Mouse (Mus musculus) intestine, postnatal 0 days (tissue): ENCODE measurements around the gene Rubcnl. TPM values are rescaled to one million over a fixed set of nuclear protein-coding genes. Genes with fewer than 3 reads are reported as not detected.

Source experiments
- ATAC-seq: fragments of 200-750 bp; cut with Nextera tagmentation; 2 replicates; pipeline ENCODE4 v1.8.0; 2017; ENCODE audit warnings: mild to moderate bottlenecking, moderate TSS enrichment, moderate library complexity
- H3K27ac ChIP-seq: fragments of 300-500 bp; sonication (generic); 2 replicates; pipeline ENCODE4 v1.5.1; 2014; ENCODE audit warnings: mild to moderate bottlenecking, low read depth, low read length, moderate library complexity
- H3K27me3 ChIP-seq: fragments of 300-500 bp; sonication (generic); replicated peaks from 2 replicates; pipeline ENCODE4 v1.6.1; 2014; ENCODE audit warnings: low read length, mixed read lengths; ENCODE audit not compliant: control insufficient read depth, insufficient read depth
- H3K36me3 ChIP-seq: fragments of 300-500 bp; sonication (generic); 2 replicates; pipeline ENCODE4 v1.6.1; 2014; ENCODE audit warnings: mild to moderate bottlenecking, moderate library complexity; ENCODE audit not compliant: control insufficient read depth, insufficient read depth
- H3K4me1 ChIP-seq: fragments of 300-500 bp; sonication (generic); replicated peaks from 2 replicates; pipeline ENCODE4 v1.6.1; 2014; ENCODE audit warnings: antibody characterized with exemption, low read length, mixed read lengths; ENCODE audit not compliant: control insufficient read depth, insufficient read depth
- H3K4me2 ChIP-seq: fragments of 300-500 bp; sonication (generic); replicated peaks from 2 replicates; pipeline ENCODE4 v1.6.1; 2014; ENCODE audit warnings: low read depth, mild to moderate bottlenecking, moderate library complexity
- H3K4me3 ChIP-seq: fragments of 300-500 bp; sonication (generic); 2 replicates; pipeline ENCODE4 v1.5.1; 2014; ENCODE audit warnings: low read depth, low read length
- H3K9ac ChIP-seq: fragments of 300-500 bp; sonication (generic); 2 replicates; pipeline ENCODE4 v1.6.1; 2014; ENCODE audit warnings: mild to moderate bottlenecking, low read depth, low read length
- H3K9me3 ChIP-seq: fragments of 300-500 bp; sonication (generic); 2 replicates; pipeline ENCODE4 v1.6.1; 2016; ENCODE audit warnings: mixed run types; ENCODE audit not compliant: control insufficient read depth
- CTCF ChIP-seq: sonication (generic); IDR thresholded peaks from 2 replicates; pipeline ENCODE4 v1.5.1; 2016; ENCODE audit warnings: low read depth, mild to moderate bottlenecking, control low read depth, antibody characterized with exemption, moderate library complexity
- WGBS: fragments of 180-500 bp; shearing (Covaris S2); extraction: QIAGEN DNeasy Blood & Tissue Kit; methylation state at CpG from one replicate; pipeline ENCODE4 v1.1.7; 2014; 5-methylcytosine and 5-hydroxymethylcytosine counted together
- polyA plus RNA-seq: library from polyadenylated mRNA; unstranded; fragments of >200 nt; fragmentation: Nextera tagmentation; extraction: Ambion mirVana; gene quantifications from 2 replicates; pipeline ENCODE4 v1.2.1, GENCODE M21; 2015

The Rubcnl gene
- polyA plus RNA-seq, 1 experiment from 2014 or later: 0.22 TPM

DNA sequence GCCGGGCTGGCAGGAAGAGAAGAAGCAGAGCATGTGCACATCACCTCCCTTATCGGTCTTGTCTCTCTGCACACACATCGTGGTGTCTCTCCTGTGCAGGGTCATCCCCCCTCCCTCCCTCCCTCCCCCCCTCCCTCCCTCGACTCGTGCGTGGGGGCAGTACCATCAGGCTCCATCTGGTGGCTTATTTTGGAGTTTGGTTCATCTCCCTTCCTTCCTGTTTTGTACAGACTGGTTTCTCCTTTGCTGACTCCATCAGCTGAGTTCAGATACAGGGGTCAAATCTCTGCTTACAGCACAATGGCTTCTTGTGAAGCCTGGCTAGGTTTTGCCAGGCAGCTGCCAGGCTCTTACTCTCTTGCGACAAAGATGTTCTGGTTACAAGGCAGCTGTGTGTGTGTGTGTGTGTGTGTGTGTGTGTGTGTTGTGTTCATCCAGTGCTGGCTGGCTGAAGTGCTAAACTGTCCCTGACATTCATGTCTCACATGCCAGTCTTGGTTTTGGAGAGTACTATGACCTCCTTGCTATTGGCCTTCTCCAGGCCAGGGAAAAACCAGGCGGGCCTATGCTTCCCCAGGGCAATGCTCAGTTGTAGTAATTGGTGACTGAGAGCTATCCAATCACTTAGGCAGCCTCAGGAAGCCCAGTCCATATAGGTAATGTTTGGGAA lies 4.7 kb upstream of the Rubcnl start:
- 31% methylated on average over 8 of the region's 8 CpGs for WGBS
- Histone ChIP-seq H3K27ac (no peak overlapping the region), H3K27me3 (no peaks in the 10 kb centered on the region), H3K4me2 (no peak overlapping the region), H3K36me3 (no peaks in the 10 kb centered on the region), H3K9ac (no peak overlapping the region), H3K4me1 (no peaks in the 10 kb centered on the region), H3K4me3 (no peak overlapping the region), H3K9me3 (no peaks in the 10 kb centered on the region)
- no peak for TF ChIP-seq CTCF
- no peak for ATAC-seq

DNA sequence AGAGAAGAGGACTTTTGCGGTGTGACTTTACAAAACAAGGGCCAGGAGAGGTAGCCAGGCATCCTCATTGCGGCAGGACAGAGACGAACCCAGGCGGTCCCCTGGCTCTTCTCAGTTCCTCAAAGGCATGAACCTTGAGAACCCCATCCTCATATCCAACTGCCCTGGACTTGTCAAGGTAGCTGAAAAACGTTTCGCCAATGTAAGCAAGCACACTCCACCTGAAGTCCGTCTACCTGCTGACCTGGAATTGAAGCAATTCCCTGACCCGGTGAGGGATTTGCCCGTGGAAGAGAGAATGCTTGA lies 841 bp downstream of the Rubcnl start:
- 0 out of 2 replicates have a peak overlapping the region, but pooled peaks have one; percentile 40 for H3K9ac ChIP-seq
- H3K9me3 ChIP-seq: no peaks in the 10 kb centered on the region
- H3K27ac ChIP-seq: no peak overlapping the region
- 80% methylated on average over 9 of the region's 9 CpGs for WGBS
- H3K27me3 ChIP-seq: peaks cover 10% of the 10 kb centered on the region; the same call in 1 of the 2 replicates
- peak overlapping the region; percentile 96 for H3K4me2 ChIP-seq
- no peaks in the 10 kb centered on the region for H3K4me1 ChIP-seq
- H3K4me3 ChIP-seq: peak overlapping the region; percentile 57
- TF ChIP-seq CTCF: no peak
- no peaks in the 10 kb centered on the region for H3K36me3 ChIP-seq
- ATAC-seq: no peak

DNA sequence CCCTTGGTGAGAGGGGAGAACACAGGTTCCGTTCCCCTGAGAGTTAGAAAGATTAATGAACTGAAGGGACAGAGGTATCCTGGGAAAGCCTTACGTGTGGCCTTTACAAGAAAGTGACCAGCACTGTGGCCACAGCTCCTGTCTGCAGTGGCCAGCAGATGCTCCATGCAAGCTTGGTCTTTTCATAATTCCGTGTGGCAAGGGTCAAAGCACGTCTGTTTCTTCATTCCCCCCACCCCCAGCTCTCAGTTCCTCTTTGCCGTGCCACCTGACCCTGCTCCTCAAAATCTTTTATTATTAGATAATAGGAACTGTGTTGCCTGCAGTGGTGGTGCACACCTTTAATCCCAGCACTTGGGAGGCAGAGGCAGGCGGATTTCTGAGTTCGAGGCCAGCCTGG lies 1.4 kb downstream of the Rubcnl start:
- H3K27me3 ChIP-seq: peaks cover 10% of the 10 kb centered on the region; the same call in 1 of the 2 replicates
- H3K9me3 ChIP-seq: no peaks in the 10 kb centered on the region
- no peak overlapping the region for H3K4me3 ChIP-seq
- no peak overlapping the region for H3K9ac ChIP-seq
- H3K4me2 ChIP-seq: no peak overlapping the region
- 90% methylated on average over 7 of the region's 7 CpGs for WGBS
- H3K4me1 ChIP-seq: no peaks in the 10 kb centered on the region
- no peaks in the 10 kb centered on the region for H3K36me3 ChIP-seq
- no peak for TF ChIP-seq CTCF
- H3K27ac ChIP-seq: no peak overlapping the region
- no peak for ATAC-seq

DNA sequence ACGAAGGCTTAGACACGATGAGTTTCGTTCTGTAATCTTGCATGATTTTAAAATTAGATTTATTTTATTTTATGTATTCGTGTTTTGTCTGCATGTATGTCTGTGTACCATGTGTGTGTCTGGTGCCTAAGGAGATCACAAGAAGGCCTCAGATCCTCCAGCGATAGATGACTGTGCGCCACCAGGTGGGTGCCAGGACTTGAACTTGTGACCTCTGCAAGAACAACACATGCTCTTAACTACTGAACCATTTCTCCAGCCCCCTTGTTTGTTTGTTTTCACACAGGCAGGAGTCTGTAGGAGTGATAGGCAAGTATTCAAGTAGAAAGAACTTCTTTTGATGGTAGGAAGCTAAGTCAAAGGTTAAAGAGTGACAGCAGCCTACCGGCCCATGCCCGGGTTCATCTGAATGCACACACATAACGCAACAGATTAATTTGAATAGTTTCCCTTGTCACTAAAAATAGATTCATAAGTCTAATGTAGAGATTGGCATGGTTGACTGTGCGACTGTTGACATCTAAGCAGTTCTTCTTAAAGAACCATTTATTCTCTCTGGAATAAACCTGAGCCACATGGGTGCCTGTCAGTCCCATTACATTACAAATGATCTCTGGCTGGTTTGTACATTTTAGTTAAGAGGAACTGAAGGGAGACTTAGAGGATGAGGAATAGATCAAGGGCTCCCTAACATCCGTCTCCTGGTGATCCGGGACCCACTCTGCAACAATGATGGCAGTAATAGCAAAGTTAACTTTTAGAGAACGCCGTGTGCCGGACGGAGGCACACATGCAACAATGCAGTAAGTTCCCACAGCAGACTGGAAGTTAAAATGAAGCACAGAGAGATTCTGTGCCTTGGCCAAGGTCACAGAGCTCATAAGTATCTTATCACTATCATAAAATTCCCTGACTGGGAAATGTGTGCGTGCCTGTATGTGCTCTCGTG lies 2.3 kb downstream of the Rubcnl start:
- no peak overlapping the region for H3K27ac ChIP-seq
- ATAC-seq: no peak
- H3K36me3 ChIP-seq: no peaks in the 10 kb centered on the region
- no peak for TF ChIP-seq CTCF
- 79% methylated on average over 18 of the region's 18 CpGs for WGBS
- H3K4me3 ChIP-seq: no peak overlapping the region
- no peak overlapping the region for H3K4me2 ChIP-seq
- H3K4me1 ChIP-seq: no peaks in the 10 kb centered on the region
- H3K9ac ChIP-seq: no peak overlapping the region
- H3K27me3 ChIP-seq: peaks cover 10% of the 10 kb centered on the region; the same call in 1 of the 2 replicates
- no peaks in the 10 kb centered on the region for H3K9me3 ChIP-seq

DNA sequence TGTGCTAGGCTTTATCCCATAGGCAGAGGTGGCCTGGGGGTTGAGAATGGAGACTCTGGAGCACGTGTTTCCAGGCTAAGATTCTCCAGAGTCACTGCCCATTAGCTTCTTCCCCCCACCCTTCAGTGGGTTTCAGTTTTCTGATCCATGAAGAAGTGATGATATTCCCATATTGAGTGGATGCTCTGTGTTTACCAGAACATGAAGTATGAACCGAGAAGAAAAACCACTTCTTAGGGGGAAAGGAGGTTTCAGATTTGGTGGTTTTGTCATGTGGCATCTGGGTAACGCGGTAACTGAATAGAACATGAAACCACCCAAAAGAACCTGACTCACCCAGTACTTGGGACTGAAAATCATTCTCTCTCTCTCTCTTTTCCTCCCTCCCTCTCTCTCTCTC lies 3.0 kb downstream of the Rubcnl start:
- H3K4me3 ChIP-seq: no peak overlapping the region
- no peaks in the 10 kb centered on the region for H3K36me3 ChIP-seq
- H3K4me2 ChIP-seq: no peak overlapping the region
- TF ChIP-seq CTCF: no peak
- H3K4me1 ChIP-seq: no peaks in the 10 kb centered on the region
- ATAC-seq: no peak
- no peak overlapping the region for H3K27ac ChIP-seq
- H3K9me3 ChIP-seq: no peaks in the 10 kb centered on the region
- WGBS: 74% methylated on average over 4 of the region's 4 CpGs
- no peak overlapping the region for H3K9ac ChIP-seq
- peaks cover 10% of the 10 kb centered on the region; the same call in 1 of the 2 replicates for H3K27me3 ChIP-seq

DNA sequence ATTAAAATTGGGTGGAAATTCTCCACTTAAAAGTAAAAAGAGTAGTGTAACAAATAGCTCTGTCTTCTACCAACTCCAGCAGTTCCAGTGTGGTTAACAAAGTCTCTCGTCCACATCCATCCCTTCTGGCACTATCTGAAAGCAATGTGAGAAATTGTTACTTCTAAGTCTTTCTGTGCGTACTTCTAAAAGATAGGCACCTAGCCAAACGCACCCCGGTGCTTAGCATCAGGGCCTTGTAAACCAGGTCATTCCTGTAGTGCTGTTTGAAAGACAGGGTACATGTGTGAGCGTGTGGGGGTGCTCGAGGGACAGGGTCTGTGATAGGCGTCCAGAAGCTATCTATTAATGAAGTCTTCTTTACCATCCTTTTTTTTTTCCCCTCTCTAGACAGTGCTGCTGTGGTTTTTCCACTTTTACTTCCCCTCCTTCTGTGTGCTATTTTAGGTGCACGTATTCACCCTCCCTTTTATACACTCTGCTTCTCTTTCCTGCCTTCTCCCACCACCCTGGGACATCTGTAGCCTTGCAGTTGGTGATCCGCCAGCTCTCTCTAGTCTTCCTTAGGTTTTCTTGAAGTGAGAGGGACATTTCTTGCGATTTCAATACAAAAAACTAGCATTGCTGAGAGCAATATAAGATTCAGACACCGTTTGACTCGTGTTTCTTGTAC lies 4.9 kb downstream of the Rubcnl start:
- H3K9me3 ChIP-seq: no peaks in the 10 kb centered on the region
- peaks cover 10% of the 10 kb centered on the region; the same call in 1 of the 2 replicates for H3K27me3 ChIP-seq
- no peak overlapping the region for H3K27ac ChIP-seq
- H3K4me1 ChIP-seq: no peaks in the 10 kb centered on the region
- TF ChIP-seq CTCF: no peak
- ATAC-seq: no peak
- H3K4me3 ChIP-seq: no peak overlapping the region
- no peaks in the 10 kb centered on the region for H3K36me3 ChIP-seq
- 83% methylated on average over 12 of the region's 12 CpGs for WGBS
- H3K4me2 ChIP-seq: no peak overlapping the region
- no peak overlapping the region for H3K9ac ChIP-seq
